Mouse (Mus musculus) kidney, postnatal 0 days (tissue): ENCODE data around the gene Nagk. TPM values are rescaled to one million over a fixed set of nuclear protein-coding genes. Genes with fewer than 3 reads are reported as not detected.

Source experiments
- ATAC-seq: fragments of 200-750 bp; cut with Nextera tagmentation; replicated peaks from 2 replicates; pipeline ENCODE4 v1.8.0; 2017; ENCODE audit warnings: low read depth, moderate number of reproducible peaks, moderate TSS enrichment, moderate library complexity; ENCODE audit not compliant: low FRiP score
- DNase-seq: peaks from one replicate; pipeline ENCODE4 v3.0.0-alpha.2; 2016; ENCODE audit warnings: low spot score
- H3K27ac ChIP-seq: fragments of 300-500 bp; sonication (generic); 2 replicates; pipeline ENCODE4 v1.5.1; 2014; ENCODE audit warnings: mild to moderate bottlenecking
- H3K27me3 ChIP-seq: fragments of 300-500 bp; sonication (generic); 2 replicates; pipeline ENCODE4 v1.6.1; 2014; ENCODE audit warnings: low read length, mixed read lengths; ENCODE audit not compliant: insufficient read depth
- H3K36me3 ChIP-seq: fragments of 300-500 bp; sonication (generic); 2 replicates; pipeline ENCODE4 v1.6.1; 2014; ENCODE audit warnings: low read length, mixed read lengths; ENCODE audit not compliant: insufficient read depth
- H3K4me1 ChIP-seq: fragments of 300-500 bp; sonication (generic); replicated peaks from 2 replicates; pipeline ENCODE4 v1.6.1; 2014; ENCODE audit warnings: antibody characterized with exemption, low read length, mixed read lengths; ENCODE audit not compliant: insufficient read depth
- H3K4me2 ChIP-seq: fragments of 300-500 bp; sonication (generic); 2 replicates; pipeline ENCODE4 v1.6.1; 2014; ENCODE audit warnings: mild to moderate bottlenecking, low read length, moderate library complexity, mixed read lengths
- H3K4me3 ChIP-seq: fragments of 300-500 bp; sonication (generic); replicated peaks from 2 replicates; pipeline ENCODE4 v1.5.1; 2014; ENCODE audit warnings: low read depth, low read length
- H3K9ac ChIP-seq: fragments of 300-500 bp; sonication (generic); 2 replicates; pipeline ENCODE4 v1.6.1; 2014; ENCODE audit warnings: low read depth, low read length
- H3K9me3 ChIP-seq: fragments of 300-500 bp; sonication (generic); replicated peaks from 2 replicates; pipeline ENCODE4 v1.6.1; 2016; ENCODE audit warnings: low read length, inconsistent platforms, mixed read lengths
- CTCF ChIP-seq: IDR thresholded peaks from 2 replicates; pipeline ENCODE4 v1.5.1; 2016; ENCODE audit warnings: antibody characterized with exemption, low read depth, mild to moderate bottlenecking, moderate library complexity
- WGBS: fragments of 180-500 bp; shearing (Covaris S2); extraction: QIAGEN DNeasy Blood & Tissue Kit; methylation state at CpG from one replicate; pipeline ENCODE4 v1.1.7; 2014; 5-methylcytosine and 5-hydroxymethylcytosine counted together
- polyA plus RNA-seq: library from polyadenylated mRNA; unstranded; fragments of >200 nt; fragmentation: Nextera tagmentation; extraction: Ambion mirVana; gene quantifications from 2 replicates; pipeline ENCODE4 v1.2.1, GENCODE M21; 2015

Nagk gene
- 56.8 and 60.0 TPM in 2 replicates for polyA plus RNA-seq

- Histone ChIP-seq H3K36me3 (0 out of 2 replicates have a peak, but pooled peaks cover 7% of the 10 kb centered on the region), H3K9ac (peak within 1 kb of the TSS; percentile 82), H3K4me3 (peak within 1 kb of the TSS; percentile 78), H3K9me3 (no peaks in the 10 kb centered on the region), H3K4me1 (peaks cover 8% of the 10 kb centered on the region; the same call in 1 of the 2 replicates), H3K27me3 (no peaks in the 10 kb centered on the region), H3K27ac (peak within 1 kb of the TSS; percentile 92), H3K4me2 (peak within 1 kb of the TSS; percentile 94)
- peak; percentile 97 for DNase-seq
- WGBS = under 1% methylated on average over 43 of the region's 43 CpGs
- TF ChIP-seq CTCF = no peak; the same call in 1 of the 2 replicates
- ATAC-seq = peak; percentile 97
These were observed at the start of gene Nagk for GRCm38 (mm10) chr6:83794760-83795296. Gene Nagk, plus strand, starts transcription at chr6:83794982.

- Histone ChIP-seq H3K27ac (no peak overlapping the region), H3K4me2 (no peak overlapping the region), H3K4me1 (no peaks in the 10 kb centered on the region), H3K4me3 (no peak overlapping the region), H3K36me3 (no peaks in the 10 kb centered on the region), H3K9ac (no peak overlapping the region), H3K9me3 (no peaks in the 10 kb centered on the region), H3K27me3 (peaks cover 2% of the 10 kb centered on the region; the same call in 1 of the 2 replicates)
- ATAC-seq (no peak), DNase-seq (no peak)
- 46% methylated on average over 2 of the region's 2 CpGs for WGBS
- no peak for TF ChIP-seq CTCF
These were observed 49.3 kb upstream of the Nagk start for GRCm38 (mm10) chr6:83745466-83745865.

- Histone ChIP-seq H3K9me3 (no peaks in the 10 kb centered on the region), H3K27me3 (peaks cover 3% of the 10 kb centered on the region; the same call in 1 of the 2 replicates), H3K4me1 (no peaks in the 10 kb centered on the region), H3K9ac (no peak overlapping the region), H3K4me3 (no peak overlapping the region), H3K27ac (no peak overlapping the region), H3K36me3 (no peaks in the 10 kb centered on the region), H3K4me2 (no peak overlapping the region)
- no peak for ATAC-seq
- no peak for TF ChIP-seq CTCF
- no peak for DNase-seq
- WGBS = 57% methylated on average over 3 of the region's 3 CpGs
These were observed 45.5 kb upstream of the Nagk start for GRCm38 (mm10) chr6:83749286-83749685.

- ATAC-seq = no peak
- no peak overlapping the region for H3K9ac ChIP-seq
- no peak overlapping the region for H3K27ac ChIP-seq
- no peaks in the 10 kb centered on the region for H3K36me3 ChIP-seq
- H3K9me3 ChIP-seq = no peaks in the 10 kb centered on the region
- peaks cover 3% of the 10 kb centered on the region; the same call in 1 of the 2 replicates for H3K27me3 ChIP-seq
- WGBS = 11% methylated on average over 11 of the region's 11 CpGs
- no peak overlapping the region for H3K4me3 ChIP-seq
- DNase-seq = peak; percentile 71
- TF ChIP-seq CTCF = peak; percentile 89
- peak overlapping the region; percentile 39 for H3K4me2 ChIP-seq
- no peaks in the 10 kb centered on the region for H3K4me1 ChIP-seq
These were observed 44.6 kb upstream of the Nagk start for GRCm38 (mm10) chr6:83750171-83750684.

- TF ChIP-seq CTCF = no peak
- no peak overlapping the region for H3K4me3 ChIP-seq
- no peaks in the 10 kb centered on the region for H3K4me1 ChIP-seq
- H3K9ac ChIP-seq = no peak overlapping the region
- no peaks in the 10 kb centered on the region for H3K36me3 ChIP-seq
- H3K27ac ChIP-seq = no peak overlapping the region
- ATAC-seq (no peak), DNase-seq (no peak)
- H3K4me2 ChIP-seq = no peak overlapping the region
- peaks cover 15% of the 10 kb centered on the region for H3K27me3 ChIP-seq
- WGBS = 82% methylated on average over 9 of the region's 9 CpGs
- no peaks in the 10 kb centered on the region for H3K9me3 ChIP-seq
These were observed 38.7 kb upstream of the Nagk start for GRCm38 (mm10) chr6:83756051-83756450.

- ATAC-seq = no peak
- WGBS = 20% methylated on average over 6 of the region's 6 CpGs
- peaks cover 18% of the 10 kb centered on the region for H3K27me3 ChIP-seq
These were observed 32.4 kb upstream of the Nagk start, which contains the start of gene Ankrd53 for GRCm38 (mm10) chr6:83762344-83762743. Gene Ankrd53, plus strand, starts transcription at chr6:83762644.

More at GRCm38 (mm10) chr6:83762344-83762743, 32.4 kb upstream of the Nagk start, which contains the start of gene Ankrd53:
- Histone ChIP-seq H3K27ac (no peak within 1 kb of the TSS), H3K9ac (peak within 1 kb of the TSS; percentile 28; the same call in 1 of the 2 replicates), H3K4me2 (peak within 1 kb of the TSS; percentile 47), H3K36me3 (no peaks in the 10 kb centered on the region), H3K9me3 (no peaks in the 10 kb centered on the region), H3K4me1 (peaks cover 6% of the 10 kb centered on the region; the same call in 1 of the 2 replicates), H3K4me3 (peak within 1 kb of the TSS; percentile 9; the same call in 1 of the 2 replicates)
- TF ChIP-seq CTCF = no peak
- DNase-seq = no peak
